Mouse (Mus musculus) myocyte (in vitro differentiated cells): ENCODE data around the gene D5Ertd579e. TPM values are rescaled to one million over a fixed set of nuclear protein-coding genes. Genes with fewer than 3 reads are reported as not detected.
A peak's percentile ranks its signal among the peaks of the same experiment; 100 is the strongest.

Experiments used
- H3K27me3 ChIP-seq: one replicate; pipeline ENCODE4 v1.6.1; 2011; ENCODE audit not compliant: control insufficient read depth, insufficient read depth, insufficient read length
- H3K36me3 ChIP-seq: one replicate; pipeline ENCODE4 v1.6.1; 2011; ENCODE audit not compliant: control insufficient read depth, insufficient read depth
- H3K4me2 ChIP-seq: one replicate; pipeline ENCODE4 v1.6.1; 2011; ENCODE audit warnings: low read depth, control low read depth
- H3K4me3 ChIP-seq: one replicate; pipeline ENCODE4 v1.5.1; 2011; ENCODE audit warnings: mild to moderate bottlenecking, control low read depth, moderate library complexity
- H3K79me2 ChIP-seq: one replicate; pipeline ENCODE4 v1.6.1; 2011; ENCODE audit not compliant: control insufficient read depth, insufficient read depth
- H3ac ChIP-seq: one replicate; pipeline ENCODE4 v1.6.1; 2011; ENCODE audit not compliant: control insufficient read depth, insufficient read length
- CEBPB ChIP-seq: IDR thresholded peaks from 2 replicates; pipeline ENCODE4 v1.6.1; 2011; ENCODE audit warnings: mild to moderate bottlenecking, moderate library complexity; ENCODE audit not compliant: poor library complexity, insufficient read depth, severe bottlenecking
- E2F4 ChIP-seq: IDR thresholded peaks from one replicate; pipeline ENCODE4 v1.6.1; 2011; ENCODE audit warnings: mild to moderate bottlenecking, control low read depth, moderate library complexity; ENCODE audit not compliant: insufficient read depth
- MAX ChIP-seq: IDR thresholded peaks from one replicate; pipeline ENCODE4 v1.6.1; 2011; ENCODE audit warnings: low read depth, mild to moderate bottlenecking, control low read depth
- MYOD1 ChIP-seq, 3 experiments: IDR thresholded peaks; one replicate each; pipeline ENCODE4 v1.6.1; 2011; ENCODE audit warnings: control low read depth in 2 of 3, low read depth in 2 of 3, mild to moderate bottlenecking in 2 of 3, moderate library complexity in 1 of 3; ENCODE audit not compliant: insufficient read length in 2 of 3, control insufficient read depth in 1 of 3
- MYOG ChIP-seq, 3 experiments: IDR thresholded peaks; one replicate each; pipeline ENCODE4 v1.6.1; 2011; ENCODE audit warnings: control low read depth in 2 of 3, low read depth in 2 of 3, mild to moderate bottlenecking in 2 of 3; ENCODE audit not compliant: insufficient read length in 2 of 3, control insufficient read depth in 1 of 3, insufficient read depth in 1 of 3
- POLR2A ChIP-seq: IDR thresholded peaks from one replicate; pipeline ENCODE4 v1.6.1; 2011; ENCODE audit warnings: low read depth, mild to moderate bottlenecking, control low read depth, moderate library complexity; ENCODE audit not compliant: insufficient read length
- POLR2AphosphoS2 ChIP-seq: IDR thresholded peaks from one replicate; pipeline ENCODE4 v1.6.1; 2011; ENCODE audit warnings: low read depth, control low read depth; ENCODE audit not compliant: insufficient read length
- REST ChIP-seq: IDR thresholded peaks from one replicate; pipeline ENCODE4 v1.6.1; 2011; ENCODE audit warnings: mild to moderate bottlenecking, control low read depth, moderate library complexity; ENCODE audit not compliant: insufficient read depth, insufficient read length
- SRF ChIP-seq: IDR thresholded peaks from one replicate; pipeline ENCODE4 v1.6.1; 2011; ENCODE audit warnings: low read depth; ENCODE audit not compliant: control insufficient read depth, insufficient read length
- TCF12 ChIP-seq: IDR thresholded peaks from one replicate; pipeline ENCODE4 v1.6.1; 2011; ENCODE audit warnings: mild to moderate bottlenecking, control low read depth; ENCODE audit not compliant: poor library complexity, insufficient read depth, severe bottlenecking
- TCF3 ChIP-seq: IDR thresholded peaks from one replicate; pipeline ENCODE4 v1.6.1; 2011; ENCODE audit warnings: low read depth, control low read depth; ENCODE audit not compliant: insufficient read length
- USF1 ChIP-seq: IDR thresholded peaks from one replicate; pipeline ENCODE4 v1.6.1; 2011; ENCODE audit warnings: low read depth, mild to moderate bottlenecking, control low read depth, moderate library complexity
- polyA plus RNA-seq: library from polyadenylated mRNA; unstranded; fragments of >200 nt; fragmentation: generic; extraction: Trizol; gene quantifications from one replicate; pipeline ENCODE4 v1.2.1, GENCODE M21; 2012; ENCODE audit warnings: missing spikeins

Gene D5Ertd579e
- polyA plus RNA-seq, 1 experiment: 12.3 TPM

GRCm38 (mm10) chr5:36698689-36699088 is 2.9 kb upstream of the D5Ertd579e start:
- H3K4me2 ChIP-seq: peak overlapping the region; percentile 51
- H3K27me3 ChIP-seq: no peaks in the 10 kb centered on the region
- peaks cover 16% of the 10 kb centered on the region for H3K79me2 ChIP-seq
- H3K4me3 ChIP-seq: no peak overlapping the region
- no peaks in the 10 kb centered on the region for H3K36me3 ChIP-seq
- TF ChIP-seq REST: no peak
- H3ac ChIP-seq: no peak overlapping the region

- no peak overlapping the region for H3ac ChIP-seq
- peaks cover 21% of the 10 kb centered on the region for H3K79me2 ChIP-seq
- TF ChIP-seq MYOG (IDR thresholded peaks at IDR 0.05; ENCODE audit: control insufficient read depth in 1 of 3, insufficient read depth in 1 of 3, insufficient read length in 2 of 3, low read depth in 2 of 3) (no peak), MYOD1 (IDR thresholded peaks at IDR 0.05; ENCODE audit: control insufficient read depth in 1 of 3, insufficient read length in 2 of 3, low read depth in 2 of 3) (no peak), MAX (no peak), REST (no peak), SRF (no peak), TCF3 (no peak), USF1 (no peak), CEBPB (no peak), POLR2AphosphoS2 (no peak), TCF12 (no peak), E2F4 (no peak), POLR2A (no peak)
- H3K4me3 ChIP-seq: no peak overlapping the region
- H3K36me3 ChIP-seq: no peaks in the 10 kb centered on the region
- peak overlapping the region; percentile 51 for H3K4me2 ChIP-seq
- H3K27me3 ChIP-seq: no peaks in the 10 kb centered on the region
Observed at GRCm38 (mm10) chr5:36698067-36698670, 2.3 kb upstream of the D5Ertd579e start.

- Histone ChIP-seq H3K27me3 (no peaks in the 10 kb centered on the region), H3ac (peak overlapping the region; percentile 70), H3K79me2 (peaks cover 36% of the 10 kb centered on the region), H3K36me3 (no peaks in the 10 kb centered on the region), H3K4me3 (peak overlapping the region; percentile 60), H3K4me2 (peak overlapping the region; percentile 94)
- no peak for TF ChIP-seq MAX
- TF ChIP-seq CEBPB: no peak
- TF ChIP-seq POLR2AphosphoS2: no peak
- TF ChIP-seq POLR2A: no peak
- no peak for TF ChIP-seq MYOG (IDR thresholded peaks at IDR 0.05; ENCODE audit: control insufficient read depth in 1 of 3, insufficient read depth in 1 of 3, insufficient read length in 2 of 3, low read depth in 2 of 3)
- TF ChIP-seq TCF3: no peak
- TF ChIP-seq USF1: no peak
- TF ChIP-seq E2F4: no peak
- TF ChIP-seq SRF: no peak
- TF ChIP-seq REST: no peak
- no peak for TF ChIP-seq TCF12
- TF ChIP-seq MYOD1 (IDR thresholded peaks at IDR 0.05; ENCODE audit: control insufficient read depth in 1 of 3, insufficient read length in 2 of 3, low read depth in 2 of 3): no peak
Observed at GRCm38 (mm10) chr5:36696504-36697300, 878 bp upstream of the D5Ertd579e start.

- H3K36me3 ChIP-seq: no peaks in the 10 kb centered on the region
- TF ChIP-seq E2F4 (no peak), TCF3 (no peak), SRF (no peak), MAX (no peak), TCF12 (no peak), REST (no peak), POLR2A (no peak), CEBPB (no peak), MYOD1 (IDR thresholded peaks at IDR 0.05; ENCODE audit: control insufficient read depth in 1 of 3, insufficient read length in 2 of 3, low read depth in 2 of 3) (no peak), MYOG (IDR thresholded peaks at IDR 0.05; ENCODE audit: control insufficient read depth in 1 of 3, insufficient read depth in 1 of 3, insufficient read length in 2 of 3, low read depth in 2 of 3) (no peak), POLR2AphosphoS2 (no peak)
- H3K79me2 ChIP-seq: peaks cover 53% of the 10 kb centered on the region
- H3ac ChIP-seq: peak overlapping the region; percentile 70
- H3K4me3 ChIP-seq: peak overlapping the region; percentile 60
- peak overlapping the region; percentile 76 for H3K4me2 ChIP-seq
- no peaks in the 10 kb centered on the region for H3K27me3 ChIP-seq
Observed at GRCm38 (mm10) chr5:36695005-36695404, 819 bp downstream of the D5Ertd579e start.

- TF ChIP-seq MYOD1 (IDR thresholded peaks at IDR 0.05; ENCODE audit: control insufficient read depth in 1 of 3, insufficient read length in 2 of 3, low read depth in 2 of 3) (no peak), MYOG (IDR thresholded peaks at IDR 0.05; ENCODE audit: control insufficient read depth in 1 of 3, insufficient read depth in 1 of 3, insufficient read length in 2 of 3, low read depth in 2 of 3) (no peak), POLR2AphosphoS2 (no peak), POLR2A (no peak), MAX (no peak), USF1 (no peak), REST (no peak), TCF3 (no peak)
- Histone ChIP-seq H3ac (no peak overlapping the region), H3K27me3 (no peaks in the 10 kb centered on the region), H3K79me2 (peaks cover 66% of the 10 kb centered on the region), H3K36me3 (peaks cover 5% of the 10 kb centered on the region), H3K4me3 (no peak overlapping the region), H3K4me2 (peak overlapping the region; percentile 3)
Observed at GRCm38 (mm10) chr5:36693651-36694050, 2.2 kb downstream of the D5Ertd579e start.
